Mouse (Mus musculus) adipocyte (in vitro differentiated cells): ENCODE measurements around the gene Tead1.
"Not testable (repeated sequence)": the region's sequence is repeated elsewhere in the genome, so short reads cannot be mapped to it uniquely, and the experiment has no call there.

Source experiments
- DNase-seq: peaks from one replicate; pipeline ENCODE4 v3.0.0-alpha.2; 2016; ENCODE audit warnings: low spot score

The Tead1 gene

GRCm38 (mm10) chr7:112922801-112923200, 243.7 kb downstream of the Tead1 start:
- DNase-seq = no peak

- DNase-seq = no peak
Observed at GRCm38 (mm10) chr7:112923712-112924111, 244.6 kb downstream of the Tead1 start.

GRCm38 (mm10) chr7:112930669-112931068, 251.6 kb downstream of the Tead1 start:
- no peak for DNase-seq

- DNase-seq = not testable (repeated sequence)
Observed at GRCm38 (mm10) chr7:112935876-112936275, 256.8 kb downstream of the Tead1 start.

GRCm38 (mm10) chr7:112937089-112937488, 258.0 kb downstream of the Tead1 start:
- no peak for DNase-seq

- no peak for DNase-seq
Observed at GRCm38 (mm10) chr7:112938959-112939358, 259.8 kb downstream of the Tead1 start.

- no peak for DNase-seq
Observed at GRCm38 (mm10) chr7:112942567-112942966, 263.4 kb downstream of the Tead1 start.

GRCm38 (mm10) chr7:112943056-112943455, 263.9 kb downstream of the Tead1 start:
- no peak for DNase-seq

- DNase-seq = no peak
Observed at GRCm38 (mm10) chr7:112946706-112947105, 267.6 kb downstream of the Tead1 start.

- DNase-seq = no peak
Observed at GRCm38 (mm10) chr7:112953777-112954291, 274.7 kb downstream of the Tead1 start, which contains the start of gene Rassf10. Gene Rassf10, plus strand, starts transcription at chr7:112953962.

GRCm38 (mm10) chr7:112954351-112955102, 275.4 kb downstream of the Tead1 start:
- no peak for DNase-seq

GRCm38 (mm10) chr7:112955103-112955827, 276.1 kb downstream of the Tead1 start:
- no peak for DNase-seq

GRCm38 (mm10) chr7:112955955-112956354, 276.8 kb downstream of the Tead1 start:
- DNase-seq = no peak
